ENCODE assay signal across 8 mouse cellular contexts in the genomic region with DNA sequence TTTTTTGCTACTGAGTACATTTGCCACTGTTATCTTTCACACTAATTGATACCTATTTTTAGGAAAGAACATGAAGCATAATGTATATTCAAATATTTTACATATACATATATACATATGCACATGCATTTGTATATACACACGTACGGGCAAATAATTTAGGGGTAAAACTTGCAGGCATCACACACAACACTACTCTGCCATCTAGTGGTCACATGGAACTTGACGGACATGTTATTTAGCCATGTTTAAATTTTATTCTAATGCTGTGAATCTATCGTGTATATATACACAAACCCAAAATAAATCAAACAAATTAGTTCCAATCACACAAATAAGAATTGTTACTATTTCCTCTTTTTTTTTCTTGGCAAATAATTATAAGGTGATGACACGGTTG.
DNase-seq lines count a peak whose midpoint lies in the region; ATAC-seq and TF ChIP-seq lines count a peak whose summit lies in the region.

No protein-coding gene starts in this region.

- no peak overlapping the region for H3K4me2 ChIP-seq in forebrain, postnatal 0 days (ENCODE audit: low read depth)
- H3K4me2 ChIP-seq in forebrain, embryonic 12.5 days, result no peak overlapping the region

- H3K27me3 ChIP-seq in forebrain, postnatal 0 days (ENCODE audit: insufficient read depth, low read length), result no peaks in the 10 kb centered on the region
- H3K27me3 ChIP-seq in forebrain, embryonic 12.5 days, result 0 out of 2 replicates have a peak, but pooled peaks cover 2% of the 10 kb centered on the region
- peaks cover 4% of the 10 kb centered on the region; the same call in 1 of the 2 replicates for H3K27me3 ChIP-seq in liver, adult 2 months (ENCODE audit: control insufficient read depth, insufficient read depth, low read length)

- no peaks in the 10 kb centered on the region for H3K36me3 ChIP-seq in forebrain, postnatal 0 days (ENCODE audit: insufficient read depth)
- H3K36me3 ChIP-seq in forebrain, embryonic 12.5 days (replicated peaks), result no peaks in the 10 kb centered on the region
- H3K36me3 ChIP-seq in liver, adult 2 months (ENCODE audit: control insufficient read depth, insufficient read depth, low read length), result no peaks in the 10 kb centered on the region

- DNase-seq in forebrain, postnatal 0 days, result peak; percentile 81
- peak; percentile 30 for DNase-seq in liver, adult 2 months (ENCODE audit: extremely low read depth, low read depth, low spot score)
- DNase-seq in liver (no peak), ZHBTc4 (ENCODE audit: low read depth, low spot score) (peak; percentile 12)
- peak; percentile 22 for DNase-seq in lung, postnatal 10 days
- no peak for DNase-seq in spleen, postnatal 36 days (ENCODE audit: low spot score in 2 of 2)
- DNase-seq in thymus, postnatal 14 days, result no peak

- no peak overlapping the region for H3K4me3 ChIP-seq in forebrain, postnatal 0 days (ENCODE audit: low read depth, low read length)
- no peak overlapping the region for H3K4me3 ChIP-seq in forebrain, embryonic 12.5 days (replicated peaks)
- H3K4me3 ChIP-seq in liver, adult 2 months (ENCODE audit: insufficient read depth, low read depth, low read length), result no peak overlapping the region

- no peak overlapping the region for H3K27ac ChIP-seq in forebrain, postnatal 0 days (ENCODE audit: low read depth, low read length)
- H3K27ac ChIP-seq in forebrain, embryonic 12.5 days, result no peak overlapping the region
- H3K27ac ChIP-seq in liver, adult 2 months (replicated peaks; ENCODE audit: insufficient read depth, low read depth, low read length), result no peak overlapping the region

- H3K79me2 ChIP-seq in liver, adult 2 months (ENCODE audit: control insufficient read depth, insufficient read depth, low read length), result no peaks in the 10 kb centered on the region

- no peaks in the 10 kb centered on the region for H3K9me3 ChIP-seq in forebrain, postnatal 0 days (ENCODE audit: low read length)
- H3K9me3 ChIP-seq in forebrain, embryonic 12.5 days, result no peaks in the 10 kb centered on the region

- WGBS in forebrain, postnatal 0 days, result 22% methylated on average over 5 of the region's 5 CpGs
- WGBS in forebrain, embryonic 12.5 days, result 34% methylated on average over 5 of the region's 5 CpGs
- WGBS in liver, adult 2 months, result 32% methylated on average over 5 of the region's 5 CpGs

- H3K4me1 ChIP-seq in forebrain, postnatal 0 days (ENCODE audit: insufficient read depth), result no peaks in the 10 kb centered on the region
- no peaks in the 10 kb centered on the region for H3K4me1 ChIP-seq in forebrain, embryonic 12.5 days
- H3K4me1 ChIP-seq in liver, adult 2 months (ENCODE audit: control insufficient read depth, insufficient read depth, low read length), result no peaks in the 10 kb centered on the region

- no peak overlapping the region for H3K9ac ChIP-seq in forebrain, postnatal 0 days
- no peak overlapping the region for H3K9ac ChIP-seq in forebrain, embryonic 12.5 days
- H3K9ac ChIP-seq in liver, adult 2 months (ENCODE audit: low read depth, low read length), result no peak overlapping the region

- TF ChIP-seq CTCF in forebrain, postnatal 0 days (IDR thresholded peaks at IDR 0.05; ENCODE audit: low read depth), result peak; percentile 83
- peak; percentile 41; the same call in 1 of the 2 replicates for TF ChIP-seq CTCF in liver, adult 2 months (IDR thresholded peaks at IDR 0.05; ENCODE audit: low read depth, low read length)

- ATAC-seq in forebrain, postnatal 0 days, result no peak; the same call in 1 of the 2 replicates
- no peak for ATAC-seq in forebrain, embryonic 12.5 days (ENCODE audit: low FRiP score)

- no peak for TF ChIP-seq POLR2A in liver, adult 2 months (IDR thresholded peaks at IDR 0.05; ENCODE audit: extremely low read depth, insufficient read depth, low read length)

Comparison
In these comparisons a context has a peak if more than half of its experiments do, and no peak if none do; other contexts are left out.
1. DNase-seq: peak in forebrain, postnatal 0 days (single experiment), liver, adult 2 months (single experiment), ZHBTc4 (single experiment) and lung, postnatal 10 days (single experiment); none in liver (single experiment), spleen, postnatal 36 days (0 of 2) and thymus, postnatal 14 days (single experiment).